20 mouse cellular contexts compared by ENCODE assay signal in the genomic region with DNA sequence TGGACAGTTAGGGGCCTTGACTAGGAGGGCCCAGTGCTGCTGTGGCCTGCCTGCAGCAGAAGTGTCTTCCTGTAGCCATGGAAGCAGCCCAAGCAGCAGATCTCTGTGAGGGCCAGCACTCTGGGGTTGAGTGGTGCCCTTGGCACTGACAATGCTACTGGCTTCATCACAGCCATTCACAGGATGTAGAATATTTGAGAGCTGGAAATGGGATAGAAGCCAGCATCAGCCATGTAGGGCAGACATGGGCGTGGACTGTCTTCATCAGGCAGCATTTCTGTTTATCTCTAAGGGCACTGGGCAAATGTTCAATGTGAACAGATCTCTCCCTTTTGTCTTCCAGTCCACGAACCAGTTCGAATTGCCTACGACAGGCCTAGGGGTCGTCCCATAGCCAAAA. TPM values are rescaled to one million over a fixed set of nuclear protein-coding genes. Genes with fewer than 3 reads are reported as not detected.
DNase-seq lines count a peak whose midpoint lies in the region; ATAC-seq and TF ChIP-seq lines count a peak whose summit lies in the region.
"Had no signal": no experiment of that assay in that cellular context is flagged by ENCODE, and none has a peak within 500 bp of the region (broad histone marks: within the 10 kb centered on the region; RNA-seq: fewer than 3 reads in every experiment).

No protein-coding gene starts in this region.

- no peak for TF ChIP-seq CTCF in lung, adult 2 months (IDR thresholded peaks at IDR 0.05; ENCODE audit: insufficient read depth, low read length)

- 83% methylated on average over 5 of the region's 5 CpGs for WGBS in heart, embryonic 11.5 days (ENCODE audit: insufficient replicate concordance)
- 83% methylated on average over 5 of the region's 5 CpGs for WGBS in lung, embryonic 16.5 days
- 40% methylated on average over 5 of the region's 5 CpGs for WGBS in lung, adult 2 months
- 51% methylated on average over 5 of the region's 5 CpGs for WGBS in liver, embryonic 15.5 days (ENCODE audit: insufficient replicate concordance)

- peaks cover 59% of the 10 kb centered on the region for H3K36me3 ChIP-seq in heart, embryonic 11.5 days (ENCODE audit: control insufficient read depth, insufficient read depth, low read length)
- peaks cover 58% of the 10 kb centered on the region for H3K36me3 ChIP-seq in lung, embryonic 16.5 days (ENCODE audit: control insufficient read depth, insufficient read depth, low read length)
- H3K36me3 ChIP-seq in liver, embryonic 15.5 days (replicated peaks), result peaks cover 98% of the 10 kb centered on the region

- H3K9me3 ChIP-seq in heart, embryonic 11.5 days (replicated peaks; ENCODE audit: control insufficient read depth, low read length), result no peaks in the 10 kb centered on the region
- no peaks in the 10 kb centered on the region for H3K9me3 ChIP-seq in lung, embryonic 16.5 days (ENCODE audit: control insufficient read depth, low read length)
- no peaks in the 10 kb centered on the region for H3K9me3 ChIP-seq in liver, embryonic 15.5 days (replicated peaks)
- H3K9me3 ChIP-seq: embryonic facial prominence, embryonic 10.5 days; kidney, embryonic 15.5 days; midbrain, embryonic 10.5 days; neural tube, embryonic 15.5 days had no signal

- ATAC-seq in heart, embryonic 11.5 days (replicated peaks; ENCODE audit: insufficient number of reproducible peaks, low FRiP score, low TSS enrichment), result no peak
- peak; percentile 60 for ATAC-seq in lung, embryonic 16.5 days (ENCODE audit: low read depth)
- ATAC-seq in liver, embryonic 15.5 days (ENCODE audit: insufficient read depth), result peak; percentile 55; the same call in 1 of the 2 replicates
- ATAC-seq in megakaryocyte progenitor cell, adult 5-6 weeks (replicated peaks; ENCODE audit: poor library complexity), result peak; percentile 69
- ATAC-seq: forebrain, postnatal 0 days; inflammation-experienced regulatory T-cells, adult 6 months had no signal

- H3K4me1 ChIP-seq in heart, embryonic 11.5 days (ENCODE audit: control insufficient read depth, insufficient read depth, low read length), result no peaks in the 10 kb centered on the region
- H3K4me1 ChIP-seq in lung, embryonic 16.5 days (replicated peaks; ENCODE audit: control insufficient read depth, insufficient read depth, low read length), result no peaks in the 10 kb centered on the region
- H3K4me1 ChIP-seq in lung, adult 2 months (ENCODE audit: control insufficient read depth, insufficient read depth, low read length), result peaks cover 9% of the 10 kb centered on the region
- peaks cover 39% of the 10 kb centered on the region for H3K4me1 ChIP-seq in liver, embryonic 15.5 days (replicated peaks)
- H3K4me1 ChIP-seq: embryonic facial prominence, embryonic 10.5 days; midbrain, embryonic 10.5 days; neural tube, embryonic 15.5 days had no signal

- H3K27ac ChIP-seq in heart, embryonic 11.5 days (ENCODE audit: low read depth, low read length), result no peak overlapping the region
- no peak overlapping the region for H3K27ac ChIP-seq in lung, embryonic 16.5 days (ENCODE audit: low read length)
- peak overlapping the region; percentile 72 for H3K27ac ChIP-seq in liver, embryonic 15.5 days (replicated peaks)
- H3K27ac ChIP-seq: embryonic facial prominence, embryonic 10.5 days; kidney, embryonic 15.5 days; midbrain, embryonic 10.5 days; neural tube, embryonic 15.5 days had no signal

- H3K4me3 ChIP-seq in heart, embryonic 11.5 days (ENCODE audit: low read depth, low read length), result no peak overlapping the region
- no peak overlapping the region for H3K4me3 ChIP-seq in lung, embryonic 16.5 days (ENCODE audit: low read length)
- no peak overlapping the region for H3K4me3 ChIP-seq in lung, adult 2 months (replicated peaks; ENCODE audit: extremely low read depth, low read depth, low read length)
- H3K4me3 ChIP-seq in liver, embryonic 15.5 days (replicated peaks), result no peak overlapping the region
- H3K4me3 ChIP-seq: embryonic facial prominence, embryonic 10.5 days; kidney, embryonic 15.5 days; midbrain, embryonic 10.5 days; neural tube, embryonic 15.5 days had no signal

- peak; percentile 91 for DNase-seq in heart, adult 11 months
- no peak for DNase-seq in lung, adult 2 months
- no peak for DNase-seq in testis, postnatal 14 days (ENCODE audit: low spot score)
- DNase-seq in left cerebral cortex, adult 11 months (ENCODE audit: low spot score), result no peak
- DNase-seq: adrenal gland, postnatal 36 days; cerebellum, postnatal 36 days; forebrain, postnatal 0 days; gastrocnemius, postnatal 14 days; retina, postnatal 1 day; thymus, postnatal 25 days had no signal

- no peak overlapping the region for H3K4me2 ChIP-seq in heart, embryonic 11.5 days
- H3K4me2 ChIP-seq in lung, embryonic 16.5 days (ENCODE audit: low read depth, low read length), result no peak overlapping the region
- H3K4me2 ChIP-seq in liver, embryonic 15.5 days, result no peak overlapping the region
- H3K4me2 ChIP-seq: kidney, embryonic 15.5 days; neural tube, embryonic 15.5 days had no signal

- H3K9ac ChIP-seq in heart, embryonic 11.5 days (ENCODE audit: low read depth, low read length), result no peak overlapping the region
- H3K9ac ChIP-seq in lung, embryonic 16.5 days (ENCODE audit: low read length), result no peak overlapping the region
- H3K9ac ChIP-seq in liver, embryonic 15.5 days, result no peak overlapping the region
- H3K9ac ChIP-seq: forebrain, postnatal 0 days; kidney, embryonic 15.5 days; neural tube, embryonic 15.5 days had no signal

- H3K27me3 ChIP-seq in heart, embryonic 11.5 days (ENCODE audit: control insufficient read depth, insufficient read depth, low read length), result no peaks in the 10 kb centered on the region
- H3K27me3 ChIP-seq in lung, embryonic 16.5 days (ENCODE audit: control insufficient read depth, insufficient read depth, low read depth, low read length), result no peaks in the 10 kb centered on the region
- no peaks in the 10 kb centered on the region for H3K27me3 ChIP-seq in liver, embryonic 15.5 days
- H3K27me3 ChIP-seq: CH12.LX; kidney, embryonic 15.5 days; neural tube, embryonic 15.5 days had no signal

- no peak for TF ChIP-seq POLR2A in lung, adult 2 months (IDR thresholded peaks at IDR 0.05; ENCODE audit: borderline replicate concordance, extremely low read depth, low read depth, low read length)

RNA-seq across cellular contexts. Expression of gene Homer3, which starts 24.0 kb away (rescaled TPM):
- polyA plus RNA-seq in heart, embryonic 11.5 days (2014; fragmentation: Nextera tagmentation; extraction: Ambion mirVana), result 25.5 and 30.0 TPM in 2 replicates
- 60.0 and 66.8 TPM in 2 replicates for polyA plus RNA-seq in lung, embryonic 16.5 days (2015; fragmentation: Nextera tagmentation; extraction: Ambion mirVana)
- polyA plus RNA-seq in lung, adult 2 months (2012; rRNA removed), result 75.0 and 111 TPM in 2 replicates
- polyA plus RNA-seq in liver, embryonic 15.5 days (2015; fragmentation: Nextera tagmentation; extraction: Ambion mirVana), result 4.9 and 5.9 TPM in 2 replicates
- 4.2 and 5.8 TPM in 2 replicates for total RNA-seq in megakaryocyte progenitor cell, adult 5-6 weeks (2015)
- 8.9 and 9.9 TPM in 2 replicates for total RNA-seq in megakaryocyte progenitor cell, adult 5-6 weeks (2017)

RNA-seq across cellular contexts. Expression of gene Armc6, which starts 24.3 kb away (rescaled TPM):
- 17.6 and 17.8 TPM in 2 replicates for polyA plus RNA-seq in heart, embryonic 11.5 days (2014; fragmentation: Nextera tagmentation; extraction: Ambion mirVana)
- 22.4 and 24.5 TPM in 2 replicates for polyA plus RNA-seq in lung, embryonic 16.5 days (2015; fragmentation: Nextera tagmentation; extraction: Ambion mirVana)
- 14.5 and 15.1 TPM in 2 replicates for polyA plus RNA-seq in lung, adult 2 months (2012; rRNA removed)
- 12.4 and 15.2 TPM in 2 replicates for polyA plus RNA-seq in liver, embryonic 15.5 days (2015; fragmentation: Nextera tagmentation; extraction: Ambion mirVana)
- total RNA-seq in megakaryocyte progenitor cell, adult 5-6 weeks (2015), result 7.1 and 9.2 TPM in 2 replicates
- total RNA-seq in megakaryocyte progenitor cell, adult 5-6 weeks (2017), result 3.2 and 5.3 TPM in 2 replicates

RNA-seq across cellular contexts. Expression of gene Sugp2, which starts 24.6 kb away (rescaled TPM):
- 23.0 and 26.2 TPM in 2 replicates for polyA plus RNA-seq in heart, embryonic 11.5 days (2014; fragmentation: Nextera tagmentation; extraction: Ambion mirVana)
- polyA plus RNA-seq in lung, embryonic 16.5 days (2015; fragmentation: Nextera tagmentation; extraction: Ambion mirVana), result 29.9 and 30.9 TPM in 2 replicates
- 26.6 and 31.0 TPM in 2 replicates for polyA plus RNA-seq in lung, adult 2 months (2012; rRNA removed)
- polyA plus RNA-seq in liver, embryonic 15.5 days (2015; fragmentation: Nextera tagmentation; extraction: Ambion mirVana), result 10.9 and 11.7 TPM in 2 replicates
- 32.2 and 53.8 TPM in 2 replicates for total RNA-seq in megakaryocyte progenitor cell, adult 5-6 weeks (2015)
- 44.2 and 45.7 TPM in 2 replicates for total RNA-seq in megakaryocyte progenitor cell, adult 5-6 weeks (2017)

RNA-seq across cellular contexts. Expression of gene Ddx49, which starts 43.7 kb away (rescaled TPM):
- polyA plus RNA-seq in heart, embryonic 11.5 days (2014; fragmentation: Nextera tagmentation; extraction: Ambion mirVana), result 36.4 and 37.6 TPM in 2 replicates
- polyA plus RNA-seq in lung, embryonic 16.5 days (2015; fragmentation: Nextera tagmentation; extraction: Ambion mirVana), result 39.6 and 44.8 TPM in 2 replicates
- polyA plus RNA-seq in lung, adult 2 months (2012; rRNA removed), result 37.2 and 43.0 TPM in 2 replicates
- polyA plus RNA-seq in liver, embryonic 15.5 days (2015; fragmentation: Nextera tagmentation; extraction: Ambion mirVana), result 19.5 and 22.4 TPM in 2 replicates
- 42.7 and 44.7 TPM in 2 replicates for total RNA-seq in megakaryocyte progenitor cell, adult 5-6 weeks (2015)
- 163 and 172 TPM in 2 replicates for total RNA-seq in megakaryocyte progenitor cell, adult 5-6 weeks (2017)

RNA-seq across cellular contexts. Expression of gene Cope, which starts 43.7 kb away (rescaled TPM):
- 307 and 329 TPM in 2 replicates for polyA plus RNA-seq in heart, embryonic 11.5 days (2014; fragmentation: Nextera tagmentation; extraction: Ambion mirVana)
- 325 and 349 TPM in 2 replicates for polyA plus RNA-seq in lung, embryonic 16.5 days (2015; fragmentation: Nextera tagmentation; extraction: Ambion mirVana)
- polyA plus RNA-seq in lung, adult 2 months (2012; rRNA removed), result 308 and 342 TPM in 2 replicates
- 190 and 246 TPM in 2 replicates for polyA plus RNA-seq in liver, embryonic 15.5 days (2015; fragmentation: Nextera tagmentation; extraction: Ambion mirVana)
- total RNA-seq in megakaryocyte progenitor cell, adult 5-6 weeks (2015), result 214 and 223 TPM in 2 replicates
- total RNA-seq in megakaryocyte progenitor cell, adult 5-6 weeks (2017), result 129 and 151 TPM in 2 replicates
